ENCODE assay signal across 14 mouse cellular contexts in the genomic region with DNA sequence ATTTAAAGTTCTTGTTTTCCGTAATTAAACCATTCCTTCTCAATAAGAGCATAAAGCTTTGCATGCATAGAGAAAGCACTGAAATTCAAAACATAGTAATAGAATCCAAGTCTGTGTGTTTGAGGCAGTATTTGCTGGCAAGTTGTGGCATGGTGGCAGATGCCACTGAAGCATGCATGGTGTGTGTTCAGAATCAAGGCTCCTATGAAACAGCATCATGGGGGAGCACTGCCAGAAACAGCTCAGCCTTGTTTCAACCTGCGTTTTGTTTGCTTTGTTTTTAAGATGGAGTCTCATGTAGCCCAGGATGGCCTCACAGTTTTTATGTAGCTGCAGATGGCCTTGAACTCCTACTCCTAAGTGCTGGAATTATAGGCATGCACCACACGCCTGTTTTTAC.
"Had no signal": no experiment of that assay in that cellular context is flagged by ENCODE, and none has a peak within 500 bp of the region (broad histone marks: within the 10 kb centered on the region; RNA-seq: fewer than 3 reads in every experiment).

No protein-coding gene starts in this region.

- ATAC-seq: liver, postnatal 0 days; midbrain, embryonic 13.5 days had no signal

- H3K27ac ChIP-seq: limb, embryonic 12.5 days; liver, embryonic 13.5 days; lung, embryonic 15.5 days; macrophage; midbrain, embryonic 13.5 days had no signal

- H3K9me3 ChIP-seq: limb, embryonic 12.5 days; liver, embryonic 13.5 days; lung, embryonic 15.5 days; megakaryocyte, embryonic 14.5 days; midbrain, embryonic 13.5 days had no signal

- H3K36me3 ChIP-seq: limb, embryonic 12.5 days; liver, embryonic 13.5 days; lung, embryonic 15.5 days; midbrain, embryonic 13.5 days had no signal

- DNase-seq: kidney, adult 8-10 months; kidney, postnatal 25 days; liver; liver, embryonic 13.5 days; liver, postnatal 0 days; lung, postnatal 14 days; right cerebral cortex, postnatal 25 days; thymus, adult 18-20 months; thymus, postnatal 14 days had no signal

- H3K4me3 ChIP-seq: limb, embryonic 12.5 days; liver, embryonic 13.5 days; lung, embryonic 15.5 days; megakaryocyte, embryonic 14.5 days; midbrain, embryonic 13.5 days had no signal

- H3K4me2 ChIP-seq: limb, embryonic 12.5 days; liver, embryonic 13.5 days; lung, embryonic 15.5 days; midbrain, embryonic 13.5 days had no signal

- H3K27me3 ChIP-seq: limb, embryonic 12.5 days; lung, embryonic 15.5 days had no signal

- H3K9ac ChIP-seq: limb, embryonic 12.5 days; liver, embryonic 13.5 days; liver, postnatal 0 days; lung, embryonic 15.5 days; midbrain, embryonic 13.5 days had no signal
